Mouse (Mus musculus): Measurements from ENCODE around the gene Rhpn2.
"Not testable (repeated sequence)": the region's sequence is repeated elsewhere in the genome, so short reads cannot be mapped to it uniquely, and the experiment has no call there.

Gene Rhpn2

DNA sequence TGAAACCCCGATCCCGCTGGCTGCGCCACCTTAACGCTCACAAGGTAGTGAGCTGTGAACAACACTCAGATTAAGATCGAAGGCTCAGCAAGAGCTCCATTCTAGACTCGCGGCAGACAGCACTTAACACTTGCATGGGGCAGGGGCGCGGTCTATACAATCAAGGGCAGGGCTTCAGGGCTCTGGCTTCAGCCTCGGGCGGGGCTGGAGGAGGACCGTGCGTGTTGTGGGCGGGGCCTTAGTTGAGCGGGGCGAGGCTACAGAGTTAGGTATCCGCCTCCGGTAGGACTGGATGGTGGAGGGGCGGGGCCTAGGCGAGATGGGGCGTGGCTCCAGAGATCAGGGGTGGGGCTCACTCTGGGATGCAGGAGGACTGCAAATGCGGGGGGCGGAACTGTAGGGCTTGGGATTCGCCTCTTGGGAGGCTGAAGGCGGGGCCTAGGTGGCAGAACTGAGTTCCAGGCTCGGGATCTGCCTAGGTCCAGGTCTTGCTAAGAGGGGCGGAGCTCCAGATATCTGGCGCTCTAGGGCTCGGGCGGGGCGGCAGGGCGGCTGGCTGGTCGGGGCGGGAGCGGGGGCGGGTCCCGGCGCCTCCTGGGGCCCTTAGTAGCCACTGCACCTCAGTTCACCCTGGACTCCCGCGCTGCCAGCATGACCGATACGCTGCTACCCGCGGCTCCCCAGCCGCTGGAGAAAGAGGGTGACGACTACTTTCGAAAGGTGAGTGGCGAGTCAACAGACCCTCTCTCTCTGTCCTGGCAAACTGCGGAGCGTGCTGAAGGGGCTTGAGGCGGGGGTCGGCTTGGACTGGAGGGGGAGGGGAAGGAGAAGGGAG, at the start of gene Rhpn2:
Rhpn2 (plus strand) TSS at position 479 of the 835 bp plus-strand sequence.
- DNase-seq (ENCODE audit: low spot score) = peak; percentile 100

GRCm38 (mm10) chr7:35293464-35293863, 40.5 kb upstream of the Rhpn2 start:
- no peak for DNase-seq (ENCODE audit: low spot score)

DNA sequence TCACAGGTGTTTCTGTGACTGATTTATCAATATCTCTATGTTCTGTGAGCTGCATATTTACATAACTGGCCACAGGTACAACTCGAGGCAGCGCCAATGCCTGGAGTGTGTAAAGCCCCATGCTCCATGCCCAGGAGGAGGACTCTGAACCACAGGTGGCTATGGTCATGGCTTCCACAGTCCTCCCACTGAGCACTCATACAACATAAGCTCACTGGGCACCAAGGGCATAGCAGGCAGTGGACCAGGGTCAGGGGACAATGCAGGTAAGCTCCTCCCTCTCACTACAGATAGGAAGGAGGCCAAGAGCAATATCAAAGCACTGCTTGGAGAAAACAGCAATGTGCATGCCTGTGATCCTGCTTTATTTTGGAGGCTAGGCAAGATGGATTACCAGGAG, 38.3 kb upstream of the Rhpn2 start:
- DNase-seq (ENCODE audit: low spot score) = no peak

DNA sequence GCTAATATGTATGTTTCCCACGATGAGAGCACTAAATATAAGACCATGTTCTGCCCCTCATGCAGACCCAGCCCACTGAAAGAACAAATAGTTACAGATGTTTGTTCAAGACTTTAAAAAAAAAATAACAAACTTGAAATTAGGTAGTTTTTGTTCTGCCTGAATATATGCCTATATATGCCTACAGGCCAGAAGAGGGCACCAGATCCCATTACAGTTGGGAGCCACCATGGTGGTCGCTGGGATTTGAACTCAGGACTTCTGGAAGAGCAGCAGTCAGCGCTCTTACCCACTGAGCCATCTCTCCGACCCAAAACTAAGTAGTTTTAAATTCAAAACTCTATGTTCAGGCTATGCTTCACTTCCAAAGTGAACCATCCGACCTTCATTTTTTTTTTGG, 36.1 kb upstream of the Rhpn2 start:
- DNase-seq (ENCODE audit: low spot score) = no peak

DNA sequence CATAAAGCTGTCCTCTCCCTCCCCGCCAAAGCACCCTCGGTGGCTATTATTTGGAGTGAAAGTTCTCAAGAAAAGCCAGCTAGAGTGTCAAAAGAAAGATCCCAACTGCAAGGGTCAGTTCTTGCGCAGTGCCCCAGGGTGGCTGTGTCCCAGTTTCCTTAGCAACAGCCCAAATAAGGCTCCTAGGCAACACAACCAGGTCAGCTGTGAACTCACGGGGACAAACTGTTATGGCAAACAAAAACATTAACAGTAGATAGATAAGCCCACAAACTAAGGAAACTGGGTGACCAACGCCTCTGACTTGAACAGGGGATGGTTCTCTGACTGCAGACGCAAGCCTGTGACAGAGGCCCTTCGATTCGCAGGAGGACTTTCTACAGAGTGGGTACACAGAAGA, 34.3 kb upstream of the Rhpn2 start:
- peak; percentile 67 for DNase-seq (ENCODE audit: low spot score)

DNA sequence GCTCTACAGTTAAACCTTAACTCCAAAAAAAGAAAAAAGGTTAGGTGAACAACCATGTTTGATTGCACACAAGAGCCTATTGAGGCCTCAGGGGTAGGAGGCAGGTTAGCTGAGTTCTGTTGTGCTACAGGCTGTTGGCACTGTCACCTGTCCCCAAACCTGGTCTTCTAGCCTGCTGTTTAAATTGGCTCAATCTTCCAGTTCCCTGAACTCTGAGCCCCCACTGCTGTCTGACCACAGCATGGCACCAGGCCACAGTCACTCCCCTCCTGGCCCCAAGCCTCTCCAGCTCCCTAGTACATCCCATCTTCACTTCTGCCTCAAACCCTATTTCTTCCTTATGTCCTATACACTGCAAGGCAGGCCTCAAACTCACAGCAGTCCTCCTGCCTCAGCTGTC, 33.2 kb upstream of the Rhpn2 start:
- no peak for DNase-seq (ENCODE audit: low spot score)

- no peak for DNase-seq (ENCODE audit: low spot score)
Observed at GRCm38 (mm10) chr7:35311214-35311613, 22.8 kb upstream of the Rhpn2 start.

DNA sequence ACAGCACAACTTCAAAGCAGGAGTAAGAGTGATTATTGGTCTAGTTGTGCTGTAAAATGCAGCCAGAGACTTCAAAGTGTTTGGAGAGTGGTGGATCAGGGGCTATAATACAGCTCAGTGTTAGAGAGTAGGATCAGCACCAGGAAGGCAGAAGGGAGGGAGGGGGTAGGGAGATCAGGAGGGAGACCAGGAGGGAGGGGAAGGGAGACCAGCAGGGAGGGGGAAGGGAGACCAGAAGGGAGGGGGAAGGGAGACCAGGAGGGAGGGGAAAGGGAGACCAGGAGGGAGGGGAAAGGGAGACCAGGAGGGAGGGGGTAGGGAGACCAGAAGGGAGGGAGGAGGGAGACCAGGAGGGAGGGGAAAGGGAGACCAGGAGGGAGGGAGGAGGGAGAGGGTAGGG, 19.8 kb upstream of the Rhpn2 start:
- DNase-seq (ENCODE audit: low spot score) = peak; percentile 16

DNA sequence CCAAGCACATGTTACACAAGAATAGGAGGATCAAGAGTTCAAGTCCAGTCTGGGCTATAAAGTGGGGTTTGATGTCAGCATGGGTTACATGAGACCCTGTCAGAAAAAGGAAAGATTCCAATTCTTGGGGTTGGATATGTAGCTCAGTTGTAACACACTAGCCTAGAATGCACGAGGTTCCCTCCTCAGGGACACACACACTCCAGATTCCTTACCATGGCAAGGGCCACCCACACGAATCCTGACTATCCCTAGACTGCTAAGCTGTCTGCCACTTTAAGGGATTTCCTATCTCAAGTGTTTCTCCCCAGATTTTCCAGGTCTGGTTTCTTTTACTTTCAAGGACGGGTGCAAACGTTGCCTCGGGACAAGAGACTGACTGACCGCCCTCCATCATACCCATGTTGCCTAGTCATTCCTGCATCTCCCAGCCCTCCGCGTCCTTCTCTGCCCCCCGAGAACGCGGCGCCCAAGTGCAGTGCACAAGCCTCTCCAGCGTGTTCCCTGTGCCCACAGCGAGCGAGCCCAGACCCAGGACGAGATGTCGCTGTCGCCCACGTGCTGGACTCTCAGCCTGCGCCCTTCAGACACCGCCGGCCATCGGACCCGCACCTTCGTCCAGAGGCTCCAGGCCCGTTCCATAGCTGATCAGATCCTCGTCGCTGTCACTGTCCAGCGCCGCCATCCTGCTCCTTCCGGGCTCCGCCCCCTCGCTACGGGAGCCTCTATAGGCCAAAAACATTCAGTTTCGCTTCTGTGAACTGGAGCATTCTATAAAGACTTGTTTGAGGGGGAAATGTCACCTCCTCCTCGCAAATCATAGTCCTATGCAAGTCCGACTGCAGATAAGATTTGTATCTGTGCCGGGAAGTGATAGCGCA, 16.0 kb upstream of the Rhpn2 start, which contains the start of gene Gpatch1:
Gpatch1 (minus strand) TSS at position 712 of the 881 bp plus-strand sequence.
- DNase-seq (ENCODE audit: low spot score) = peak; percentile 96

DNA sequence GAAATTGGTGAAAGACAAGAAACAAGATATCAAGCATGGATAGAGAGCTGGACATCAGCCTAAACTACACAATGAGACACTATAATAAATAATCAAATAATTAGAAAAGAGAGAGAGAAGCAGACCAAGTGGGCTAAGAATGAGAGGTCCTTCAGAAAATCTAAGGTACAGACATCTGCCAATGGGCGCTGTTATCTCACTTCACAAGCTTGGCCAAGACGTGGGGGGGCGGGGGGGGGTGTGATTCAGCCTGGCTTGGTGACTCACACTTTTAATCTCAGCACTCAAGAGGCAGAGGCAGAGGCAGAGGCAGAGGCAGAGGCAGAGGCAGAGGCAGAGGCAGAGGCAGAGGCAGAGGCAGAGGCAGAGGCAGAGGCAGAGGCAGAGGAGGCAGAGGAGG, 14.7 kb upstream of the Rhpn2 start:
- DNase-seq (ENCODE audit: low spot score) = not testable (repeated sequence)

DNA sequence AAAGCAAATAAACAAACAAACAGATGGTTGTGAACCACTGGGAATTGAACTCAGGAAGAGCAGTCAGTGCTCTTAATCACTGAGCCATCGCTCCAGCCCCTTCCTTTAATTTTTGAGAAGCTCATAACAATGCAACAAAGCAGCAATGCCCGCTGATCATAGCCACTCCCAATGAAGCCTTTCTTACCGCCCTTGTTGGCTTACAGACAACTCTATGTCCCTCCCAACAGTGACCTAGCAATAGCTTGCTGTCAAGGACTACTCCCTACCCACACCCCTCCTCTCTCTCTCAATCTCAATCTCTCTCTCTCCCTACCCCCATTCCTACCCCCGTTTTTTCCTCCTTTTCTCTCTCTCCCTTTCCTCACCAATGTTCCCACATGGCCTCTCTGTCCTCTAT, 14.2 kb upstream of the Rhpn2 start:
- DNase-seq (ENCODE audit: low spot score) = no peak

DNA sequence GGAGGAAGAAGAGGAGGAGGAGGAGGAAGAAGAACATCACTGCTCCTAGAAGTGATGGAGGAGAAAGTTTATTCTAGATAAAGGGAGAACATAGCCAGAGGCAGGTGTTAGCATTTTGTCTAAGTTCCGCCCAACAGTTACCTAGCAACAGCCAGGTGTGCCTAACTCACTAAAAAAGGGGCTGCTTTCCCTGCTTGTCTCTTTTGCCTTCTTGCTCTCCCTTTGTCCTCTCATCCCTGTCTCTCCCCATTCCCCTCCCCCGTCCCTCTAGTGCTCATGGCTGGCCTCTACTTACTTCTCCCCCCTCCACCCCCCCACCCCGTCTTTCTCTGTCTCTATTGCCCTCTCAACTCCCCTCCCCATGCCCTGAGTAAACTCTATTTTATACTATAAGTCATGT, 11.8 kb upstream of the Rhpn2 start:
- no peak for DNase-seq (ENCODE audit: low spot score)

DNA sequence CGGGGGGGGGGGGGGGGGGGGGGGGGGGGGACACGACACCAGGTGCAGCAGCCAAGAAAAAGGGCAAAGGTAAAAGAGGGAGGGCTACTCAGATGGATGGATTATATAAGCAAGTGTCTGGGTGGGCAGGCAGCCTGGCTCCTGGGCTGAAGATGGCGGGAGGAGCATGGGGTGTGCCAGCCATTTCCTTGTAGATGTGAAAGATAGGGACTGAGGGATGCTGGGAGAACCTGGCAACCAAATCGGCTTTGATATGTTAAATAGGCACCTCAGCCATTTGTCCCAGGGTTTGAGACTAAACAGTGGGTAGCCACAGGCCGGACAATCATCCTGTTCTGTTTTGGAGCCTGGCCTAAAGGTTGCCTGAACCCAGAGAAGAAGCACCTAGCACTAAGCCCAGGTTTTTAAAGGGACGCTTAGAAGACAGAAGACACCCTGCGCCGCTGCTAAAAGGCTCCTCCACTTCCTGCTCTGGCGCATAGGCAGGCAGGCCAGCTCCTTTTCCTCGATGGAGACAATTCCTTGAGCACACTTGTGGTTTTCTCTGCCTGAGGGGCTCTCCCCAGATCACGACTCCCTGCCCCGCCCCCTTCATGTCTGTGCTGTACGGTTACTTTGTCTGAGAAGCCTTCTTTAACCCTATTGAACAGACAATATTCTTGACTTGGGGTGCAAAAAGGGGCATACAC, 11.1 kb upstream of the Rhpn2 start:
- no peak for DNase-seq (ENCODE audit: low spot score)

- no peak for DNase-seq (ENCODE audit: low spot score)
Observed at GRCm38 (mm10) chr7:35331590-35331989, 2.4 kb upstream of the Rhpn2 start.

DNA sequence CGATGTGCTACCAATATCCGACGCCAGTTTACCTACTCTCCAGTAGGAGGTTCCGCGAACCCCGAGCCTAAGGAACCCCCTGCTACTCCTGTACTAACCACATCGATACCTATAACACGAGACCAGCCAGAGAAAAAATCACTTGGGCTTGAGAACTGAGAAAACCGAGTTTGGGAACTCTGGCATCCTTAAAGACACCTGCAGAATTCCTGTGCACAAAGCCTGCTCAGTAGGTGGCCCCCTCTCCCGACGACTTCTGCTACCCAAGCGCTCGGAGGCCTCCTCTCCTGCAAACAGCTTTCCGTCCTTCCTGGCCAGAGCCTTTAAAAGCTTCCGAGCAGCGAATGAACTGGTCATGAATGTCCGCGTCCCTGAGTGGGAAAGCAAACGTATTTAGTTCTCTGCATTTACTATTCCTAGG, 729 bp upstream of the Rhpn2 start:
- no peak for DNase-seq (ENCODE audit: low spot score)

- DNase-seq (ENCODE audit: low spot score) = peak; percentile 39
Observed at GRCm38 (mm10) chr7:35334527-35335452, 820 bp downstream of the Rhpn2 start.

GRCm38 (mm10) chr7:35340196-35340595, 6.2 kb downstream of the Rhpn2 start:
- DNase-seq (ENCODE audit: low spot score) = peak; percentile 53

- DNase-seq (ENCODE audit: low spot score) = no peak
Observed at GRCm38 (mm10) chr7:35341282-35341681, 7.3 kb downstream of the Rhpn2 start.

DNA sequence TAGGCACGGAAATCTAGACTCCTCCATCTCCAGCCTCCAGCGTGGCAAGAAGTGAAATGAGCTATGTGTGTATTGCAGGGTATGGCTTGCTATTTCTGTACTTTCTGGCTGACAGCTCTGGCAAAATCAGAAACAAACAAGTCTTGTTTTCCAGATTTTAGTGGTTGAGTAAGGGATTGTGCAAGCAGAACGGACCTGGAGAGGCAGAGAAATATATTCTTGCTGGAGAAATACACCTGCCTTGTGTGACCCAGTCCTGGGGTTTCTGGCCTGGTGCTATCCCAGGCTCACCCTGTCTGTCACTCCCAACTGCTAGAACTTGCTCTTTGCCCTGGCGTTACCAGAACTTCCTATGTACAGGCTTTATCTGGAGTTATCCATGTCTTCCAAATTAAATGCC, 8.5 kb downstream of the Rhpn2 start:
- no peak for DNase-seq (ENCODE audit: low spot score)

DNA sequence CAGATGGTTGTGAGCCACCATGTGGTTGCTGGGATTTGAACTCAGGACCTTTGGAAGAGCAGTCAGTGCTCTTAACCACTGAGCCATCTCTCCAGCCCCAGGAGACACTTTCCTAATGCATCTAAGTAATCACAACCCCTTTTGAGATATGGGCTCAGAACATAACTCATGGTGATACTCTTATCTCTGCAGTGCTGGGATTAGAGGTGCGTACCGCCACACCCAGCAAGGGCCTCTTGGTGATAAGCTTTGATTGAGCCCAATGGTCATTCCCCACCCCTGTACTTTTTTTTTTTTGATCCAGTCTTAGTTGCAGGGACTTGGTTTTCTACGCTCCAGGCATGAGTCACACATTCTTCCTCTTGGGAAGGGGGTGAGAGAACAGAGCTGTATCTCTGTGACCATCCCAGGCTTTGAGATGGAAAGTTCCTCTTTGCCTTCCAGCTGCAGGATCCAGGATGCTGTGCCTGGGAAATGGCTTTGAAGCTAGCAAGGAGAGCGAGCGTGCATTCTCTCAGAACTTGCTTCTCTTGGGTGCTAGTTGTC, 10.9 kb downstream of the Rhpn2 start:
- DNase-seq (ENCODE audit: low spot score) = no peak

Data from retina, embryonic 14.5 days (tissue).